Mouse (Mus musculus) CH12.LX (cell line): ENCODE measurements around the gene Nanog.

ENCODE experiments used
- CHD1 ChIP-seq: IDR thresholded peaks from 2 replicates; pipeline ENCODE4 v1.6.1; 2012; ENCODE audit warnings: low read depth, low read length, improper control_type of control experiment, inconsistent platforms
- CTCF ChIP-seq, 2 experiments: IDR thresholded peaks in 1 of 2; conservative IDR thresholded peaks in 1 of 2; 2 replicates each; pipeline ENCODE4 v1.5.1; 2011 to 2012; ENCODE audit warnings: low read depth in 2 of 2, low read length in 2 of 2, improper control_type of control experiment in 1 of 2, inconsistent platforms in 1 of 2, mild to moderate bottlenecking in 1 of 2, moderate library complexity in 1 of 2
- EP300 ChIP-seq: IDR thresholded peaks from 2 replicates; pipeline ENCODE4 v1.6.1; 2011; ENCODE audit warnings: low read length, improper control_type of control experiment
- JUN ChIP-seq: IDR thresholded peaks from 2 replicates; pipeline ENCODE4 v1.6.1; 2011; ENCODE audit warnings: low read depth, mild to moderate bottlenecking, low read length, improper control_type of control experiment, moderate library complexity; ENCODE audit not compliant: insufficient read depth
- MAX ChIP-seq: IDR thresholded peaks from 2 replicates; pipeline ENCODE4 v1.6.1; 2011; ENCODE audit warnings: low read length, improper control_type of control experiment
- POLR2A ChIP-seq: IDR thresholded peaks from 2 replicates; pipeline ENCODE4 v1.6.1; 2011; ENCODE audit warnings: low read depth, mild to moderate bottlenecking, improper control_type of control experiment, low read length
- RCOR1 ChIP-seq: conservative IDR thresholded peaks from 2 replicates; pipeline ENCODE4 v1.6.1; 2012; ENCODE audit warnings: low read depth, mild to moderate bottlenecking, inconsistent platforms, low read length, improper control_type of control experiment

DNA sequence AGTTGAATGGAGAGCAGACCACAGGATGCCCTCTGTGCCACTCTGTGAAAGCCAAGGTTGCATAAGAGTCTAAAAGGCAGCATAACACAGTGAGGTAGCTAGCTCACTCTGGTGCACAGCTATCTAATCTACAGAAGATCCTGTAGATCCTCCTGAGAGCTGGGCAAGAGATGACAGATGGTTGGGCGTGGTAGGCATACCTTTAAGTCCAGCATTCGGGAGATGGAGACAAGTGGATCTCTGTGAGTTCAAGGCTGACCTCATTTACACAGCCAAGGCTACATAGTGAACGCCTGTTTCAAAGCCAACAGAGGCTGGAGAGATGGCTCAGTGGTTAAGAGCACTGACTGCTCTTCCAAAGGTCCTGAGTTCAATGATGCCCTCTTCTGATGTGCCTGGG, 11.9 kb upstream of the Nanog start:
- no peak for TF ChIP-seq EP300
- TF ChIP-seq CTCF (conservative IDR thresholded peaks at IDR 0.05 in 1 of 2, IDR thresholded peaks at IDR 0.05 in 1 of 2; ENCODE audit: low read depth in 2 of 2, low read length in 2 of 2) = no peak
- TF ChIP-seq JUN = no peak
- no peak for TF ChIP-seq MAX
- no peak for TF ChIP-seq RCOR1
- no peak for TF ChIP-seq POLR2A
- no peak for TF ChIP-seq CHD1
